Mouse (Mus musculus) left cerebral cortex, adult 2 months (tissue): ENCODE results near the gene Rtn1. TPM values are rescaled to one million over a fixed set of nuclear protein-coding genes. Genes with fewer than 3 reads are reported as not detected.

Experiments
- DNase-seq, 2 experiments: peaks; one replicate each; pipeline ENCODE4 v3.0.0; 2021 to 2022; ENCODE audit warnings: low spot score in 2 of 2, mixed read lengths in 1 of 2; ENCODE audit errors: extremely low spot score in 1 of 2
- H3K27ac ChIP-seq: fragments of 200-600 bp; 2 replicates; pipeline ENCODE4 v1.8.1; 2022
- H3K4me3 ChIP-seq: fragments of 200-600 bp; 2 replicates; pipeline ENCODE4 v1.8.1; 2022
- CTCF ChIP-seq: fragments of 200-600 bp; IDR thresholded peaks from 2 replicates; pipeline ENCODE4 v1.8.1; 2022; ENCODE audit warnings: antibody characterized with exemption, mild to moderate bottlenecking, moderate library complexity
- intact Hi-C: fragments of 180-260 bp; cut with DNase I; formaldehyde crosslinking; loops from one replicate; pipeline ENCODE4 v1.15.1; 2025
- total RNA-seq, 2 experiments: library from RNA; stranded (reverse); gene quantifications; 2 replicates each; pipeline ENCODE4 v1.2.3; 2021

Rtn1 gene
- total RNA-seq, 2 experiments from 2014 or later = 1,445 to 1,455 TPM

DNA sequence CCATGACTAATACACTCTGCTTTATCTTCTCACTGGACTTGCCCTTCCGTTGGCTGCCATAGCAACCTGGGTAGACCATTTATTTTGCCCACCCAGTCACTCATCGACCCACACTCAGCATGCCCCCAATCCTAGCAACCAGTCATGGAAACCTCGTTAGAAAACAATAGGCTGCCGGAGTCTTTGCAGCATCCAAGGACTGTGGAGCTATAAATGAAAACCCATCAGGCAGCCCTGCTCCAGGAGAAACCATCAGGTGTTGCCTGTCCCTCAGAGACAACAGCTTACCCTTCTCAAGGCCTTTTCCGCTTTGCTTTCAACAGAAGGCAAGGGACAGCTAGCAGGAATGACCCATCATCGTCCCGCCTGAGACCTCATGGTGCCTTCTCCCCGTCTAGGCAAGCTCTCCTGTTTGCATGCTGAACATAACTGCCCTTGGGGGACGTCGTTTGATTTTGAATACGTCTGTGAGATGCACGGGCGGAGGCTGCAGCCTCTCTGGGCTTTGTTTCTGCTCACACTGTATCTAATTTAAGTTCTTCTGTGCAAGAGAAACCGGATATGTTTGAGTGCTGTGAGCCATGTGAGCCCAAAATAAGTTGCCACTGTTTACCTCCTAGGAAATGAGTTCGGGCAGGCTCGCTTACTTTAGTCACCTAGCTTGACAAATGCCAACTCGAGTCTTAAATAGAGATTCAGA lies 34.8 kb downstream of the Rtn1 start:
- intact Hi-C loops = no loop called here
- no peak for TF ChIP-seq CTCF
- H3K4me3 ChIP-seq = no peak overlapping the region
- H3K27ac ChIP-seq = peak overlapping the region; percentile 28; the same call in 1 of the 2 replicates
- DNase-seq = no peak

DNA sequence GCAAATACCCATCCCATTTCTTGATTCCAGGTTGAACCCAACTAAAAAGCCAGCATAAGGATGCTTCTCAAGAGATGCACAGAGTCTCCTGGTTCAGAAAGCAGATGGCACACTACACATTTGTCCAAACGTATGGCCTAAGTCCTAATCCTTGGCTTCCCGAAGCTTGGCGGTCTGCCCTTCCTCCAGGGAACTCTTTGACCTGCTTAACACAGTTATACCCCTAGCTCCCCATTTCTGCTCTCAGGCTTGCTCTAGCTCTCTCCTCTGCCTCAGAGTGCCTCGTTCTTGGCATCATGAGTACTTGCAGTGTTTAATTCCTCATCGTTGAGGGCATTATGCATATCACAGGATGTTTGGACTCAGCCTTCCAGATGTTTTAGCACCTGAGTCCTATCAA lies 38.8 kb downstream of the Rtn1 start:
- no peak for DNase-seq

DNA sequence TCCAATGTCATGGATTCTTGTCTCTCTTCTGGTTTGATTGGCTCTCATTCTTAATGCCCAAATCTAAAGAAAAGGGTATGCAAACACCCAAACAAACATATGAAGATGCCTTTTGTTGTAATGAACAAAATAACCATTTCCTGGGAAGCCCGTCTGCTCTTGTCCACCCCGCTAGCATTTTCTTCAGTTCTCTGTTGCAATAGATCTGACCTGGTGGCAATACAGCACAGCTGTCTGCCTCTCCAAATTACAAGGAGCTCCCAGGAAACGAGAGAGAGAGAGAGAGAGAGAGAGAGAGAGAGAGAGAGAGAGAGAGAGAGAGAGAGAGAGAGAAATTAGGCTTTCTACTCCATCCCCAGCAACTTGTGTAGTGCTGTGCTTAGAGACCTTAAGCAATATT lies 42.1 kb downstream of the Rtn1 start:
- DNase-seq = no peak
- no peak overlapping the region for H3K27ac ChIP-seq
- H3K4me3 ChIP-seq = no peak overlapping the region
- intact Hi-C loops = no loop called here
- no peak for TF ChIP-seq CTCF

More for the DNA sequence above, 38.8 kb downstream of the Rtn1 start:
- intact Hi-C loops = no loop called here
- Histone ChIP-seq H3K4me3 (no peak overlapping the region), H3K27ac (no peak overlapping the region)
- TF ChIP-seq CTCF = no peak

DNA sequence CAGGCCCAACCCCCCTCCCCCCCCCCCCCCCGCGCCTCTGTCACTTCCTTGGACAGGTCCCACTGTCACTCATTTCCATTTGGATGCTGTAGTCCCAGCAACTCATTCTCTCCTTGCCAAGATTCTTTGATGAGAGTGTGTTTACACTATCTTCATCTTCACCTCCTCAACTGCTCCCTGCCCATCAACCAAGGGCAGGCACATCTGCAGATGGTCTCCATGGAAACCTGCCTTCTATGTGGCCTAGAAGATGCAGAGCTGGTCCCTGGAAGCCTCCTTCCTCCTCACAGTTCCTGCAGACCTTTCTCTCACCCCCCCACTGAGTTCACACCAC lies 42.8 kb downstream of the Rtn1 start:
- no peak overlapping the region for H3K27ac ChIP-seq
- intact Hi-C loops = no loop called here
- TF ChIP-seq CTCF = no peak
- no peak overlapping the region for H3K4me3 ChIP-seq
- no peak for DNase-seq

DNA sequence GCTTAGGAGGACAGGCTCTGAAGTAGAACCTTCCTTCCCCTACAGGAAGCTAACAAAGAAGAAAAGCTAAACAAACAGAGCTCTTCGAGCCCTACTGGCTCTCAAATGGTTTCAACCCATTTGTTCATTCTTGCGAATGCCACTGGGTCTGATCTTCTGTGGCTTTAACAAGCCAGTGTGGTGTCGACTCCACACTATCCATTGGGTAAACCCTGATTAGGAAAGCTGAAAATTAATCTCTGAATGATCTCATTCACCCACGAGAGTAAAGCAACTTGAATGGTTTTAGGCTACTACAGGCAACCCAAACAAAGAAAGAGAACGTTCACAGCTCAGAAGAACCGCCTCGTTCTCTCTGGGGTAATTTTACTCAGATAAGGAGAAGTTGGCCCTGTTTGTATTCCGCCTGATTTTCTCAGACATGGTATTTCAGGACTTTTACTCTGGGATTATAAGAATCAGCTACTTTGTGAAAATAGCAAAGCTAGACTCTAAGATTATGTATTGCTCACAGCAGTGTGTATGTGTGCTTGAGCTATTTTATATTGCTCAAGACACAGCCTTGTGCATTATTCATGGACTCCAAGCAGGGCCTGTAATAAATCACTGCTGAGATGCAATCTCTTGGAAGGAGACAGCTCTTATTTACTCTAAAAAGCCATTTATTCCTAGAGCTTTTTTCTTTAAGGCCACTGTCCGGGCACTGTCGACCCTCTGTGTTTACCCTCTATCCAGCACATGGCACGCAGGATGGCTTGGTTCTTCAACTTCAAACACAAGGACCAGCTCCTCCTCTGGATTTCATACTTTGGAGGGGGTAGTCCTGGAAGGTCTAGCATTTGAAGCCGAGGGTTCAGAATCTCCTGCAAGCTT lies 43.4 kb downstream of the Rtn1 start:
- no peak overlapping the region for H3K4me3 ChIP-seq
- DNase-seq = no peak
- no peak for TF ChIP-seq CTCF
- intact Hi-C loops = no loop called here
- H3K27ac ChIP-seq = no peak overlapping the region

DNA sequence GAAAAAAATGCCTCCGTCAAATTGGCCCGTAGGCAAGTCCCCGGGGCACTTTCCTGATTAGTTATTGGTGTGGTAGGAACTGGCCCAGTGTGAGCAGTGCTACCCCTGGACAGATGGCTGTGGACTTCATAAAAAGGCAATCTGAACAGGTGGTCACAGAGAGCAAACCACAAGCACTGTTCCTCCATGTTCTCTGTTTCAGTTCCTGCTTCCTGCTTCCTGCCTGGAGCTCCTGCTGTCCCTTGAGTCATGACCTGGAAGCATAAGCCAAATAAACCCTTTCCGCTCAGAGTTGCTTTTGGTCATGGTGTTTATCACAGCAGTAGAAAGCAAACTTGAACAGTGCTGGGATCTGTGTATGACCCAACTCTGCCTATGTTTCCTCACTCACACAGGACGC lies 44.3 kb downstream of the Rtn1 start:
- DNase-seq = no peak
- no peak for TF ChIP-seq CTCF
- Histone ChIP-seq H3K27ac (no peak overlapping the region), H3K4me3 (no peak overlapping the region)
- intact Hi-C loops = no loop called here

DNA sequence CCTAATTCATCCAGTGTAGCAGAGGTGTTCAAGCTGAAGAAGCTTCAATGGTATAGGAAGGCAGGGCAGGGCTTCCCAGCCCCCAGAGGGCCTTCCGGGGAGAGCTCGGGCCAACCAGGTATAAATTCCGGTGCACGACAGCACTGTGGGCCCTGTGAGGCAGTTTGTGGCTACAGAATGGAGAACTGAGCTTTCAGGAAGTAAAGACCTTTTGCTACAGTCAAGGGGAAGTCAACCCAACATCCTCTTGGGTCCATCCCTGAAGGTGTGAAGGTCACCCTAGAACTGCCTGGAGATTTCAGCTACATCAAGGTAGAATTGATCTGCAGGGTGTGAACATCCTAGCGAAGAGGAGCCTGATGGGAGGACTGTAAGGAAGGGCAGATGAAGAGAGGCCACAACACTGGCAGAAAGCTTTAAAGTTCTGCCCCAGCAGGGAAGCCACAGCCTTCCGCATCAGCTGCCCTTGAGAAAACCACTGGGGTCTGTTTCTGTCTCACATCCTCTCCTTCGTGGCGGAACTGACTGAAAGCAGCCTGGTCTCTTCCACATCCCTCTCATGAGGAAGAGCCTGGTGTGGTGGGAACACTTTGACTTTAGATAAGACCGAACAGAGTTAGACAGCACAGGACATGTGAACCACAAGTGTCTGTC lies 47.0 kb downstream of the Rtn1 start:
- Histone ChIP-seq H3K4me3 (no peak overlapping the region), H3K27ac (no peak overlapping the region)
- DNase-seq = no peak
- TF ChIP-seq CTCF = no peak
- intact Hi-C loops = no loop called here

DNA sequence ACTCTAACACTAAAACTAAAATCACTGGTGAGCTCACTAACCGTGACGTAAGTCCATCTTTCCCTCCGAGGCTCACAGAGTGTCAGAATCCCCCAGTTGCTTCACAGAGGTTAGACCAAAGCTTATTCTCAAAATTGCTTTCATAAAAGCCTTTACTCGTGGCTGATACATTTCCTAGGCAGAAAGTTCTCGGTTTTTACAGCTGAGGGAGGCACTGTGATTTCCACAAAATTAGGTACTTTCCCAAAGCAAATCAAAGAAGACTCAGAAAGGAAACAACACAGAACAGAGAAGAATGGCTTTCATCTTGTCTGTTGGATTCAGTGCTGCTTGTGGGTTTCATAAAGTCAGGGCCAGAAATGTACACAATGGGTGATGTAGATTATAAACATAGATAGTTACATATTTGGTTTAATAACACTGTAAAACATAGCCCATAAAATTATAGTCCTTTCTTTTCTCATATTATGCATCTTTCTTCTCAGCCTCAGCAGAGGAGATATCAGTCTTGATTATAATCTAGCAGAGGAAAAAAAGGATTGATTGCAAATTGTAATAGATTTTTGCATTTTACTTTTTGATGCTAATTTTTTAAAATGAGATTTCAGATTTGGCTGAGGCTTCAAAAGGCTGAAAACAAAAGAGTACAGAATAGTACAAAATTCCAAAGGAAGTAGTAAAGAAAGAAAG lies 47.8 kb downstream of the Rtn1 start:
- no peak for DNase-seq
- H3K4me3 ChIP-seq = no peak overlapping the region
- TF ChIP-seq CTCF = no peak
- intact Hi-C loops = no loop called here
- no peak overlapping the region for H3K27ac ChIP-seq

DNA sequence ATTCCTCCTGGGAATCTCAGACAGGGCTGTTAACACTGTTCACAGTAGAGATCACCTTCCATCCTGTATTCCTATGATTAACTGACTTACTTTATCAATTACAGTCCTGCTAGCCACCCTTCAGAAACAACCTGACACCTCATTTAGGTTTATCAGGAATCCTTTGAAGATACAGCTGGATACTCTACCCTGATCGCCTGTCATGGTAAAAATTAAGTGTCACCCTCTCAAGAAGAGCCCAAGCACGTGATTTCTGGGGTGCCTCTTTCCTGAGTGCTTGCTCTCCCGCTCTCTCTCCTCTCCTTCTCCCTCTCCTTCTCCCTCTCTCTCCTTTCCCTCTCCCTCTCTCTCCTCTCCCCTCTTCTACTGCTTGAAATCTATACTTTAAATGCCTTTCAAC lies 49.0 kb downstream of the Rtn1 start:
- intact Hi-C loops = no loop called here
- TF ChIP-seq CTCF = no peak

DNA sequence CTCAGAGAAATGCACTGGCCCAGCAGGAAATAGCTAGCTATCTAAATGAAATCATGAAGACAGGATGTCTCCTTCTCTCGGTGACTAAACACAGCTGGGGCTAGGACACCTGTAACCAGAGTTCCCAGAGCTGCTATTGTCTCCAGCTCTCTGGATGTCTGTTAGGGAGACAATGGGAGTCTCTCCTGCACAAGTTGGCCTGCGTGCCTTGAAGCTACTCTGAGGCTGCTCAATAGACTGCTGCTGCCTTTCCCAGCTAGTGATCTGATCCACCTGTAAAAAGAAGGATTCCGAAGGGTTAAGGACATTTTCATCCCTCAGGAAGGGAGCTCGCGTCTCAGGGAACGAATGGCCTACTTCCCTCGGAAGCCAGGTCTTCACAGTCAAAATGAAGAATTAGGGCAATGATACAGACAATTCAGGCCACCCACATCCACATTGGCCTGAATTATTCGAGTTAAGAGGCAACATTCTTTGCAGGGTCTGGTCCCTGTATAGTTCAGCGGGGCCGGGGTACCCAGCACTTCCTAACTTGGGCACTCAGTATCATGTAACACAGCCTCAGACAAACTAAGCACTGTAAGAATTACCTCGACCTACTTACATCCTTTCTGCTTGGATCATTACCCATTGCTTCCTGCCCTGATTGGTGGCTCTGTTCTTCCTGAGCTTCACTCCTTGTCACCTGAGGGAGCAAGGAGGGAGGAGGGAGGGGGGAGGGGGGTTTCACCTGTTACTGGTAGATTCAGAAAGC lies 51.0 kb downstream of the Rtn1 start:
- TF ChIP-seq CTCF = no peak
- intact Hi-C loops = no loop called here
- Histone ChIP-seq H3K27ac (no peak overlapping the region), H3K4me3 (no peak overlapping the region)
- DNase-seq = no peak

More for the DNA sequence above, 49.0 kb downstream of the Rtn1 start:
- H3K4me3 ChIP-seq = no peak overlapping the region
- DNase-seq = no peak
- H3K27ac ChIP-seq = no peak overlapping the region

DNA sequence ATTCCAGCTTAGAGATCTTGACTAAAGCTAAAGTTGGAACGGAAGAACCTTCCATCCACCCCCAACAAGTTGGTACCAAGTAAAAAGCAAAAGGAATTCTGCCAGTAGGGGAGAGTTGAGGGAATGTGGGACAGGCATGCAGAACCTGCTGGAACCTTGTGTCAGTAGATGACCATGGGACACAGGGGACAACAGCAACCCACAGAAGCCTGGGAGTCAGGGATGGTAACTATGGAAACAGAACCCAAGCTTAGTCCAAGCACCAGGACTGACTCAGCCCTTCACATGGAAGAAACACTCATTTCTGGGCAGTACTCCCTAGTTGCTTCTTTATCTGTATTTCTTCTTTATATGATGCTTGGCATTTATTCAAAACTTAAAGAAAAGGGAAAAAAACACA lies 54.6 kb downstream of the Rtn1 start:
- peak in 1 of 2 experiments; percentile 16 for DNase-seq
- Histone ChIP-seq H3K27ac (peak overlapping the region; percentile 40; the same call in 1 of the 2 replicates), H3K4me3 (no peak overlapping the region)
- TF ChIP-seq CTCF = no peak; the same call in none of the 2 replicates
- intact Hi-C loops = no loop called here
